Mouse (Mus musculus) kidney, embryonic 16.5 days (tissue): ENCODE data around the gene Wfdc13. TPM values are rescaled to one million over a fixed set of nuclear protein-coding genes. Genes with fewer than 3 reads are reported as not detected.

Experiments
- ATAC-seq: fragments of 200-750 bp; cut with Nextera tagmentation; 2 replicates; pipeline ENCODE4 v1.8.0; 2017; ENCODE audit warnings: moderate TSS enrichment; ENCODE audit not compliant: low FRiP score, low TSS enrichment
- H3K27ac ChIP-seq: fragments of 300-500 bp; sonication (generic); 2 replicates; pipeline ENCODE4 v1.5.1; 2014; ENCODE audit warnings: low read length
- H3K27me3 ChIP-seq: fragments of 300-500 bp; sonication (generic); 2 replicates; pipeline ENCODE4 v1.6.1; 2014; ENCODE audit warnings: low read length, control low read depth, mixed read lengths; ENCODE audit not compliant: insufficient read depth
- H3K36me3 ChIP-seq: fragments of 300-500 bp; sonication (generic); 2 replicates; pipeline ENCODE4 v1.6.1; 2014; ENCODE audit warnings: low read length, control low read depth, mixed read lengths; ENCODE audit not compliant: insufficient read depth
- H3K4me1 ChIP-seq: fragments of 300-500 bp; sonication (generic); 2 replicates; pipeline ENCODE4 v1.6.1; 2014; ENCODE audit warnings: low read length, control low read depth, mixed read lengths; ENCODE audit not compliant: insufficient read depth
- H3K4me2 ChIP-seq: fragments of 300-500 bp; sonication (generic); replicated peaks from 2 replicates; pipeline ENCODE4 v1.6.1; 2014; ENCODE audit warnings: low read depth, low read length
- H3K4me3 ChIP-seq: fragments of 300-500 bp; sonication (generic); 2 replicates; pipeline ENCODE4 v1.5.1; 2014; ENCODE audit warnings: mild to moderate bottlenecking, low read length
- H3K9ac ChIP-seq: fragments of 300-500 bp; sonication (generic); replicated peaks from 2 replicates; pipeline ENCODE4 v1.6.1; 2014; ENCODE audit warnings: low read length
- H3K9me3 ChIP-seq: fragments of 300-500 bp; sonication (generic); 2 replicates; pipeline ENCODE4 v1.6.1; 2016; ENCODE audit warnings: low read length, control low read depth
- WGBS: fragments of 180-500 bp; shearing (Covaris S2); extraction: QIAGEN DNeasy Blood & Tissue Kit; methylation state at CpG from one replicate; pipeline ENCODE4 v1.1.7; 2014; 5-methylcytosine and 5-hydroxymethylcytosine counted together
- polyA plus RNA-seq: library from polyadenylated mRNA; unstranded; fragments of >200 nt; fragmentation: Nextera tagmentation; extraction: Ambion mirVana; gene quantifications from 2 replicates; pipeline ENCODE4 v1.2.1, GENCODE M21; 2015

Gene Wfdc13
- polyA plus RNA-seq = 0.97 and 1.3 TPM in 2 replicates

DNA sequence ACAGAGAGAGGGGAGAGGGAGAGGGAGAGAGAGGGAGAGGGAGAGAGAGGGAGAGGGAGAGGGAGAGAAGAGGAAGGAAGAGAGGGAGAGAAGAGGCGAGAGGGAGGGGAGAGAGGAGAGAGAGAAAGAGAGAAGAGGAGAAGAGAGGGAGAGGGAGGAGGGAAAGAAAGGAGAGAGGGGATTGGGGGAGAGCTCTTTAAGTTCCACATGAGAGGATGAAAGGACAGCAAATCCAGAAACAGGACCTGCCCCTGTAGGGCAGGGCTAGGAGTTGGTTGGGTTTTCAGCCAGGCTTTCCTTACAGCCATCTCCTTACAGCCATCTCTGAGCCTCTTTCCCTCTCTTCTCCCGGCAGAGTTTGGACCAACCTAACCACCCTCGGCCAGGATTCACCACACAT, at the start of gene Wfdc13:
Gene Wfdc13 (plus strand): TSS at position 301 of the 400 bp plus-strand sequence.
- no peak within 1 kb of the TSS for H3K4me3 ChIP-seq
- H3K4me2 ChIP-seq = no peak within 1 kb of the TSS
- H3K27me3 ChIP-seq = no peaks in the 10 kb centered on the region
- H3K9me3 ChIP-seq = no peaks in the 10 kb centered on the region
- ATAC-seq = no peak
- 60% methylated on average over 3 of the region's 3 CpGs for WGBS
- no peaks in the 10 kb centered on the region; the same call in 1 of the 2 replicates for H3K4me1 ChIP-seq
- H3K9ac ChIP-seq = no peak within 1 kb of the TSS
- no peak within 1 kb of the TSS for H3K27ac ChIP-seq
- H3K36me3 ChIP-seq = no peaks in the 10 kb centered on the region

GRCm38 (mm10) chr2:164635266-164635665, 49.6 kb upstream of the Wfdc13 start:
- H3K9ac ChIP-seq = no peak overlapping the region
- H3K4me3 ChIP-seq = no peak overlapping the region
- H3K27ac ChIP-seq = no peak overlapping the region
- no peak overlapping the region for H3K4me2 ChIP-seq
- no peak for ATAC-seq
- 76% methylated on average over 9 of the region's 9 CpGs for WGBS
- 0 out of 2 replicates have a peak, but pooled peaks cover 4% of the 10 kb centered on the region for H3K4me1 ChIP-seq
- H3K9me3 ChIP-seq = peaks cover 4% of the 10 kb centered on the region; the same call in 1 of the 2 replicates
- no peaks in the 10 kb centered on the region for H3K27me3 ChIP-seq
- H3K36me3 ChIP-seq = no peaks in the 10 kb centered on the region

- H3K9me3 ChIP-seq = peaks cover 4% of the 10 kb centered on the region; the same call in 1 of the 2 replicates
- H3K4me1 ChIP-seq = 0 out of 2 replicates have a peak, but pooled peaks cover 7% of the 10 kb centered on the region
- 79% methylated on average over 3 of the region's 3 CpGs for WGBS
- ATAC-seq = no peak
- H3K27me3 ChIP-seq = no peaks in the 10 kb centered on the region
- H3K36me3 ChIP-seq = no peaks in the 10 kb centered on the region
- H3K4me2 ChIP-seq = no peak within 1 kb of the TSS
- no peak within 1 kb of the TSS for H3K9ac ChIP-seq
- H3K27ac ChIP-seq = no peak within 1 kb of the TSS
- no peak within 1 kb of the TSS for H3K4me3 ChIP-seq
Measured at GRCm38 (mm10) chr2:164638696-164639095, 46.2 kb upstream of the Wfdc13 start, which contains the start of gene Wfdc16. Gene Wfdc16, minus strand, starts transcription at chr2:164638796.

DNA sequence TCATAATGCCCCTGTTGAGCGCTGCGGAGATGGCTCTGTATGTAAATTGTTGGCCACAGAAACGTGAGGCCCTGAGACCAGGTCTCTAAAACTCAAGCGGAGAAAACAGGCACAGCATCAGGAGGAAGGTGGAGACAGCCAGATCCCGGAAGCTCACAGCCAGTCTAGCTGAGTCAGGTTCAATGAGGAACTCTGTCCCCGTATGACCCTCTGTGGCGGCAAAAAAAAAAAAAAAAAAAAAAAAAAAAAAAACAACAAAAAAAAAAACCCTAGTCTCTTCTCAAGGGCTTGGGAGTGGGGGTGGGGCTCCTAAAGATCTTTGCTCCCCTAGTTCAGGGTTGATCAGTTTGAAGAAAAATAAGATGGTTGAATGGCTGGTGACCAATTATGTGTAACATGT, 43.8 kb upstream of the Wfdc13 start:
- no peak overlapping the region for H3K9ac ChIP-seq
- H3K9me3 ChIP-seq = peaks cover 4% of the 10 kb centered on the region; the same call in 1 of the 2 replicates
- 63% methylated on average over 7 of the region's 7 CpGs for WGBS
- no peak overlapping the region for H3K4me2 ChIP-seq
- no peaks in the 10 kb centered on the region for H3K27me3 ChIP-seq
- H3K36me3 ChIP-seq = no peaks in the 10 kb centered on the region
- H3K4me3 ChIP-seq = no peak overlapping the region
- no peak for ATAC-seq
- H3K4me1 ChIP-seq = 0 out of 2 replicates have a peak, but pooled peaks cover 7% of the 10 kb centered on the region
- H3K27ac ChIP-seq = no peak overlapping the region

- ATAC-seq = no peak
- WGBS = 77% methylated on average over 13 of the region's 13 CpGs
- no peak overlapping the region for H3K4me2 ChIP-seq
- 0 out of 2 replicates have a peak, but pooled peaks cover 7% of the 10 kb centered on the region for H3K4me1 ChIP-seq
- no peak overlapping the region for H3K27ac ChIP-seq
- H3K4me3 ChIP-seq = no peak overlapping the region
- H3K36me3 ChIP-seq = no peaks in the 10 kb centered on the region
- H3K9ac ChIP-seq = no peak overlapping the region
- H3K27me3 ChIP-seq = no peaks in the 10 kb centered on the region
- H3K9me3 ChIP-seq = peaks cover 4% of the 10 kb centered on the region; the same call in 1 of the 2 replicates
Measured at GRCm38 (mm10) chr2:164641881-164642673, 42.8 kb upstream of the Wfdc13 start.

DNA sequence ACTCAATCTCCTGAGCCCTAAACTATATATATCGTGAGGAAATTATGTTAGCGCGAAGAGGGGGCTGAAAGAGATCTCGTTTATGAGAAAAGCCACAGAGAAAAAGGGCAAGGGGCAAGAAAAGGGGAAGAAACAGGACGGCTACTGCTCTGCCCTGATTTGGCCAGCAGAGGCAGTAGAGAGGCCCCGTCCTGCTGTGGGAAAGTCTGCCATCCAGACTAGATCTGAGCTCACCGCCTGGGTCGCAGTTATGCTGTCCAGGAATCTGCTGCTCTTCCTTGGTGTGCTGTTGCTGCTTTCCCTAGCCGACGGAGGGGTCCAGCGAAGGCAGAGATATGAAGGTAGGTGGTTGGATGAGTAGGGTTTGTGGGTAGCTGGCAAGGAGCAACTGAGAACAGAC, 29.0 kb upstream of the Wfdc13 start, which contains the start of gene Wfdc10:
Gene Wfdc10 (plus strand): TSS at position 189 of the 400 bp plus-strand sequence.
- no peaks in the 10 kb centered on the region for H3K9me3 ChIP-seq
- WGBS = 15% methylated on average over 11 of the region's 11 CpGs
- H3K9ac ChIP-seq = no peak within 1 kb of the TSS
- H3K4me2 ChIP-seq = no peak within 1 kb of the TSS
- ATAC-seq = no peak
- H3K27ac ChIP-seq = no peak within 1 kb of the TSS
- no peak within 1 kb of the TSS for H3K4me3 ChIP-seq
- no peaks in the 10 kb centered on the region for H3K4me1 ChIP-seq
- H3K36me3 ChIP-seq = no peaks in the 10 kb centered on the region
- no peaks in the 10 kb centered on the region for H3K27me3 ChIP-seq

DNA sequence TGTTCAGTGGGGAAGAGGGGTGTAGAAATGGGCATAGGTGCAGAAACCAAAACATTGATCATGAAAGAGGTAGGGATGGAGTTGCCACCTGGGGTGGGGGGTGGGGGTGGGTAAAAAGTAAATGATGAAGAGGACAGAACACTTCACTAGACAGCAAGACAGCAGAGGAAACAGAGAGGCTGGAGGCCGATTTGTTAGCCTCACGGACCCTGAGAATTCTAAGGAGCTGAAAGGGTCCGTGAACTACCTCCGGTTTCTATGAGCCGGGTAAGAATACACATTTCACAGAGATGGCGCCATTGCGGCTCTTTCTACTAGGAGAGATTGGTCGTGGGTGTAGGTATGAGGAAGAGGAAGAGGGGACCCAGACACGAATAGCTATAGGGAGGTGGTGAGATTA, 28.4 kb upstream of the Wfdc13 start, which contains the start of gene Wfdc9:
Gene Wfdc9 (minus strand): TSS at position 101 of the 400 bp plus-strand sequence.
- Histone ChIP-seq H3K27me3 (no peaks in the 10 kb centered on the region), H3K4me3 (no peak within 1 kb of the TSS), H3K9ac (no peak within 1 kb of the TSS), H3K36me3 (no peaks in the 10 kb centered on the region), H3K4me2 (no peak within 1 kb of the TSS), H3K9me3 (no peaks in the 10 kb centered on the region), H3K4me1 (no peaks in the 10 kb centered on the region), H3K27ac (no peak within 1 kb of the TSS)
- WGBS = 91% methylated on average over 9 of the region's 9 CpGs
- no peak for ATAC-seq

DNA sequence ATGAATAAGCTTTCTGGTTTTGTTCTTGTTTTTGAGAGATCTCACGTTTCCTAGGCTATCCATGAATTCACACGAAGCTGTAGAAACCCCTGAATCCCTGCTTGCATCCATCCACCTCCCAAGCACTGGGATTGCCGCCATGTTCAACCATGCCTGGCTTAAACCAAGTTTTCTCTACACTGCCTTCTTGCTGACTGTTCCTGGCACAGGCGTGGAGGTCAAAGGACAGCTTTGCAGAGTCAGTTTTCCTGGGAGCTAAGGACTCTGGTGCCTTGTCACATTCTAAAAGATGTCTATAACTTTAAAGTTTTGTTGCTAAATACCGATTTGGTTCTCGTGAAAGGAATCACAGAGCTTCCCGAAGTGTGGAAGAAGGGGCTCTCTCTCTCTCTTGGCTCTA, 20.1 kb upstream of the Wfdc13 start:
- H3K9me3 ChIP-seq = 0 out of 2 replicates have a peak, but pooled peaks cover 3% of the 10 kb centered on the region
- H3K27ac ChIP-seq = no peak overlapping the region
- WGBS = 85% methylated on average over 7 of the region's 7 CpGs
- no peak overlapping the region for H3K9ac ChIP-seq
- H3K27me3 ChIP-seq = no peaks in the 10 kb centered on the region
- H3K36me3 ChIP-seq = no peaks in the 10 kb centered on the region
- H3K4me3 ChIP-seq = no peak overlapping the region
- no peak for ATAC-seq
- no peak overlapping the region for H3K4me2 ChIP-seq
- no peaks in the 10 kb centered on the region for H3K4me1 ChIP-seq

DNA sequence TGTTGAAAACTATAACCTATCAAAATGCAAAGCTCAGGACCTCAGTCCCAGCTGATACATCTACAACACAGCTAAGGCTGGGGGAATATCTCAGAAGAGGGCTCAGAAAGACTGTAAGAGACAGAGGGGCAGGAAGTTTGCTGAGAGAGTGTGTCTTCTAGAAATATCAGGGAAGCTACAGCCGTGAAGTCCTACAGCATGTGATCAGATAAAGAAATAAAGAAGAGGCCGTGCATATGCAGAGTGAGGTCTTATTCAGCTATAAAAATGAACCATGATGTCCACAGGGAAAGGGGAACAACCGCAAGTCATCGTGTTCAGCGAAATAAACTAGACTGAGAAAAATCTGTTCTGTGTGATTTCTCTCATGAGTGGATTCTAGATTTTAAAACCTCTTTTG, 14.6 kb upstream of the Wfdc13 start:
- Histone ChIP-seq H3K9ac (no peak overlapping the region), H3K27me3 (no peaks in the 10 kb centered on the region), H3K4me3 (no peak overlapping the region), H3K36me3 (no peaks in the 10 kb centered on the region), H3K9me3 (0 out of 2 replicates have a peak, but pooled peaks cover 3% of the 10 kb centered on the region), H3K4me2 (no peak overlapping the region), H3K4me1 (no peaks in the 10 kb centered on the region), H3K27ac (no peak overlapping the region)
- WGBS = 80% methylated on average over 5 of the region's 5 CpGs
- ATAC-seq = no peak

GRCm38 (mm10) chr2:164670938-164671337, 14.0 kb upstream of the Wfdc13 start:
- Histone ChIP-seq H3K4me1 (no peaks in the 10 kb centered on the region), H3K4me2 (no peak overlapping the region), H3K36me3 (no peaks in the 10 kb centered on the region), H3K4me3 (no peak overlapping the region), H3K9me3 (0 out of 2 replicates have a peak, but pooled peaks cover 3% of the 10 kb centered on the region), H3K27me3 (no peaks in the 10 kb centered on the region), H3K9ac (no peak overlapping the region), H3K27ac (no peak overlapping the region)
- no peak for ATAC-seq
- WGBS = 33% methylated on average over 1 of the region's 1 CpGs
